Mouse (Mus musculus): Measurements from ENCODE around the gene Thumpd2. TPM values are rescaled to one million over a fixed set of nuclear protein-coding genes. Genes with fewer than 3 reads are reported as not detected.

Gene Thumpd2
- polyA plus RNA-seq, 1 experiment from 2014 or later: 14.3 TPM

DNA sequence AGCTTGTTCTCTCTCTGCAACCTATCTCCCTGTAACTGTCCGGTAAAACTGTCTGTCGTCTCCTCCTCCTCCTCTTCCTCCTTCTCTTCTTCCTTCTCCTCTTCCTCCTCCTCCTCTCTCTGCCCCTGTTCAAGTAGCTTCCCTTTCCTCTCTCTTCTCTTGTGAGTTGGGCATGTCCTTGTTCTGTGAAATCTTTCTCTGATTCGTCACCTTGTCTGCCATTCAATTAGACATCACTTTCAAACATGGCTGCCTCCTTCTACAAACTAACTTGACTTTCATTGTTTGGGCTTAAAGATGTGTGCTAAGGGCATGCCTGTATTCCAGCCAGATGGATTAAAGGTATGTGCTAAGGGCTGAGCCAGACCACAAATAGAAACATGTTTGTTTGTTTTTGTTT lies 1.5 kb downstream of the Thumpd2 start:
- no peaks in the 10 kb centered on the region for H3K27me3 ChIP-seq (ENCODE audit: control insufficient read depth, insufficient read depth, low read length)
- no peak overlapping the region for H3K4me3 ChIP-seq (ENCODE audit: low read length)
- no peaks in the 10 kb centered on the region for H3K36me3 ChIP-seq (ENCODE audit: control insufficient read depth, insufficient read depth, low read length)
- H3K4me2 ChIP-seq (replicated peaks; ENCODE audit: low read depth, low read length): no peak overlapping the region
- no peak overlapping the region for H3K27ac ChIP-seq (ENCODE audit: low read depth, low read length)
- ATAC-seq (ENCODE audit: low FRiP score, low TSS enrichment): no peak
- H3K9me3 ChIP-seq (ENCODE audit: control insufficient read depth, low read length): no peaks in the 10 kb centered on the region; the same call in 1 of the 2 replicates
- 98% methylated on average over 3 of the region's 3 CpGs for WGBS
- H3K9ac ChIP-seq (ENCODE audit: low read depth, low read length): no peak overlapping the region
- H3K4me1 ChIP-seq (ENCODE audit: control insufficient read depth, insufficient read depth, low read length): peaks cover 10% of the 10 kb centered on the region

DNA sequence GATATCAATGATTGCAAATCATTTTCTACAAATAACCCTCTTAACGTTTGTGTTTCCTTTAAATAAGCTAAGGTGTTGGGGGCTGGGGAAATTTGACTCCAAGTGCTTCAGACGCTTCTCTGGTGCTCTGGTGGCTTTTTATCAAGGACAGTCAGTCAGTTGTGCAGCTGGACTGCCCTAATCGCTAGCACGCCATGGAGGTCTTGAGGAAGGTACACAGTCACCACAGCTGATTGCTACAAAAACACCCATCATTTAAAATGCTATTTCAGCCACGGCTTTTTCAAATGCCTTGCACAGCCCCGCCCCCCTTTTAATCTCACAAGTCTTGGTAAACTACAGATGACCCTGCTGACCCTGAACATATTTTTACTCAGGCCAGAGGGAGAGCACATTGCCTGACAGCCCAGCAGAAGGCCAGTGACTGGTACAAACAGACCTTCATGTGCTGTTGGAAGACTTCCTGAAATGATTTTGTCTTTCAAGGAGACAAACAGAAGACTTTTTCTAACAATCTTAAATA lies 2.5 kb downstream of the Thumpd2 start:
- H3K4me3 ChIP-seq (ENCODE audit: low read length): no peak overlapping the region
- ATAC-seq (ENCODE audit: low FRiP score, low TSS enrichment): no peak
- H3K4me2 ChIP-seq (replicated peaks; ENCODE audit: low read depth, low read length): no peak overlapping the region
- H3K9ac ChIP-seq (ENCODE audit: low read depth, low read length): no peak overlapping the region
- no peaks in the 10 kb centered on the region for H3K36me3 ChIP-seq (ENCODE audit: control insufficient read depth, insufficient read depth, low read length)
- no peak overlapping the region for H3K27ac ChIP-seq (ENCODE audit: low read depth, low read length)
- peaks cover 10% of the 10 kb centered on the region for H3K4me1 ChIP-seq (ENCODE audit: control insufficient read depth, insufficient read depth, low read length)
- no peaks in the 10 kb centered on the region for H3K27me3 ChIP-seq (ENCODE audit: control insufficient read depth, insufficient read depth, low read length)
- H3K9me3 ChIP-seq (ENCODE audit: control insufficient read depth, low read length): no peaks in the 10 kb centered on the region; the same call in 1 of the 2 replicates
- WGBS: 35% methylated on average over 6 of the region's 6 CpGs

DNA sequence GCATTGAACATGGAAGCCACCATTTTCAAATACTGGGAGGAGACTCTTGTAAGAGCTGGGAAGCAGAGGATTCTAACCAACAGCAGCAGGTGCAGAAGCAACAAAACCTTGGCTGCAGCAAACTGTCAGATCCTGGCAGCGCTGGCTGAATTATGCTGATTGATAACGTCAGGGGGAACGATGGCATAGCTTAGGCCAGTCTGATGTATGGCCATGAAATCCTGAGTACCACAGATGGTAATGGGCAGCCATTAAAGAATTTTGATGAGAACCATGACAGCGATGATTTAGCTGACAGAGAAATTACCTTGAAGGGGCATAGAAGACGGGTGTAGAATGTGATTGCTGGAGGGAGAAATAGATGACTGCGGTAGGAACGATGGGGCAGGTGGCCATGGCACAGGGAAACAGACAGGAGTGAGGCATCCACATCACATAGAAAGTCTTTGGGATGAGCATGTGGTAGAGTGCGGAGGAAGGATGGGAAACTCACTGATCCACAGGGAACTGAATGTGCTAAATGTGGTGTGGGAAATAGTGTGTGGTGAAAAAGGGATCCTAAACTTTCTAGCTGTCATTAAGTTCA lies 8.0 kb downstream of the Thumpd2 start:
- H3K36me3 ChIP-seq (ENCODE audit: control insufficient read depth, insufficient read depth, low read length): peaks cover 11% of the 10 kb centered on the region
- no peak overlapping the region for H3K9ac ChIP-seq (ENCODE audit: low read depth, low read length)
- H3K27ac ChIP-seq (ENCODE audit: low read depth, low read length): no peak overlapping the region
- no peaks in the 10 kb centered on the region for H3K4me1 ChIP-seq (ENCODE audit: control insufficient read depth, insufficient read depth, low read length)
- H3K4me2 ChIP-seq (replicated peaks; ENCODE audit: low read depth, low read length): no peak overlapping the region
- no peaks in the 10 kb centered on the region for H3K27me3 ChIP-seq (ENCODE audit: control insufficient read depth, insufficient read depth, low read length)
- no peak overlapping the region for H3K4me3 ChIP-seq (ENCODE audit: low read length)
- no peaks in the 10 kb centered on the region; the same call in 1 of the 2 replicates for H3K9me3 ChIP-seq (ENCODE audit: control insufficient read depth, low read length)
- 85% methylated on average over 8 of the region's 8 CpGs for WGBS
- ATAC-seq (ENCODE audit: low FRiP score, low TSS enrichment): no peak

DNA sequence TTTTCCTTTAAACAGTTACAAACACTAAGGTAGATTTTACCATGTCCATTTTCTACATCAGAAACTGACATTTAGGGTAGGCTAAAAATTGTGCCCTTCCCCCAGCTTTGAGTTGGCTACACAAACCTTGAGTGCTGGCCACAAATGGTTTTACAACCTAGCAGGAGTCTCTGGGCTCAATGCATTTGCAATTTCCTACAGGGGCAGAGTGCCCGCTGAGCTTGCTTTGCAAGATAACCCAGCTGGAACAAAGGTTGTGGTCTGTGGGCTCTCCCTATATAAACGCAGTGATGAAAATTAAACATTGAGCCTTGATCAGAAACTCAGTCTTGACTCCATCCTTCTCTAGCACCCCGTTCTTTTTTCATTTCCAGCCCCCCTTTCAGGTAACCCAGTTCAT lies 8.8 kb downstream of the Thumpd2 start:
- Histone ChIP-seq H3K4me2 (replicated peaks; ENCODE audit: low read depth, low read length) (no peak overlapping the region), H3K27me3 (ENCODE audit: control insufficient read depth, insufficient read depth, low read length) (no peaks in the 10 kb centered on the region), H3K4me3 (ENCODE audit: low read length) (no peak overlapping the region), H3K36me3 (ENCODE audit: control insufficient read depth, insufficient read depth, low read length) (peaks cover 12% of the 10 kb centered on the region), H3K4me1 (ENCODE audit: control insufficient read depth, insufficient read depth, low read length) (no peaks in the 10 kb centered on the region), H3K9ac (ENCODE audit: low read depth, low read length) (no peak overlapping the region), H3K9me3 (ENCODE audit: control insufficient read depth, low read length) (no peaks in the 10 kb centered on the region; the same call in 1 of the 2 replicates), H3K27ac (ENCODE audit: low read depth, low read length) (no peak overlapping the region)
- 61% methylated on average over 3 of the region's 3 CpGs for WGBS
- ATAC-seq (ENCODE audit: low FRiP score, low TSS enrichment): no peak

DNA sequence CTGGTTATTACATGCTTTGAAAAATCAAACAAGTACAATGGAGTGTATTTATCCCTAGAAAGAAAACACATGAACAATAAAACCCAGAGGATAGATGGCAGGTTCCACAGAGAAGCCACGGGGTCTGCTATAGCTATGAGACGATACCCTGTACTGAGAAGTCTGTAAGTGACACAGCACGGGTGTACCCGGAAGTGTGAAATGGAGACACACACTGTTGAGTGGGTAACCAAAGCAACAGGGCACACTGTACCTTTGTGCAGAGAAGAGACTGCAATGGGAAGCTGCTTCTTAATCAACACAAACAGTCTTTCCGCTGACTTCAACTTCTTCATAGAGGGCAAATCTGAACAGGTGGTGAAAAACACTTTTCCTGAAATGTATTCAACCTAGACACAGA lies 9.4 kb downstream of the Thumpd2 start:
- H3K27ac ChIP-seq (ENCODE audit: low read depth, low read length): no peak overlapping the region
- H3K4me1 ChIP-seq (ENCODE audit: control insufficient read depth, insufficient read depth, low read length): no peaks in the 10 kb centered on the region

DNA sequence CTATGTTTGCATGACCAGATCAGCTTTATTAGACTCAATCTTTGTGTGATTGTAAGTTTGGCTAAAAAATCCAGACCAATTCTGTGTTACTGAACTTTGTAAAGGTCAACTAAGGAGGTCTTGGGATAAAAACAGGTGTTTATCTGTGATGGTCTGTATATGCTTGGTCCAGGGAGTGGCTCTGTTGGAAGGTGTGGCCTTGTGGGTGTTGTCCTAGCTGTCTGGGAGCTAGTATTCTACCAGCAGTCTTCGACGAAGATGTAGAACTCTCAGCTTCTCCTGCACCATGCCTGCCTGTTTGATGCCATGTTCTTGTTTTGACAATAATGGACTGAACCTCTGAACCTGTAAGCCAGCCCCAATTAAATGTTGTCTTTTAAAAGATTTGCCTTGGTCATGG lies 11.6 kb downstream of the Thumpd2 start:
- peaks cover 18% of the 10 kb centered on the region for H3K36me3 ChIP-seq (ENCODE audit: control insufficient read depth, insufficient read depth, low read length)
- 93% methylated on average over 2 of the region's 2 CpGs for WGBS
- no peak for ATAC-seq (ENCODE audit: low FRiP score, low TSS enrichment)

More for the DNA sequence above, 9.4 kb downstream of the Thumpd2 start:
- Histone ChIP-seq H3K27me3 (ENCODE audit: control insufficient read depth, insufficient read depth, low read length) (no peaks in the 10 kb centered on the region), H3K4me3 (ENCODE audit: low read length) (no peak overlapping the region), H3K9me3 (ENCODE audit: control insufficient read depth, low read length) (no peaks in the 10 kb centered on the region), H3K4me2 (replicated peaks; ENCODE audit: low read depth, low read length) (no peak overlapping the region), H3K36me3 (ENCODE audit: control insufficient read depth, insufficient read depth, low read length) (peaks cover 13% of the 10 kb centered on the region), H3K9ac (ENCODE audit: low read depth, low read length) (no peak overlapping the region)
- no peak for ATAC-seq (ENCODE audit: low FRiP score, low TSS enrichment)
- 73% methylated on average over 5 of the region's 5 CpGs for WGBS

DNA sequence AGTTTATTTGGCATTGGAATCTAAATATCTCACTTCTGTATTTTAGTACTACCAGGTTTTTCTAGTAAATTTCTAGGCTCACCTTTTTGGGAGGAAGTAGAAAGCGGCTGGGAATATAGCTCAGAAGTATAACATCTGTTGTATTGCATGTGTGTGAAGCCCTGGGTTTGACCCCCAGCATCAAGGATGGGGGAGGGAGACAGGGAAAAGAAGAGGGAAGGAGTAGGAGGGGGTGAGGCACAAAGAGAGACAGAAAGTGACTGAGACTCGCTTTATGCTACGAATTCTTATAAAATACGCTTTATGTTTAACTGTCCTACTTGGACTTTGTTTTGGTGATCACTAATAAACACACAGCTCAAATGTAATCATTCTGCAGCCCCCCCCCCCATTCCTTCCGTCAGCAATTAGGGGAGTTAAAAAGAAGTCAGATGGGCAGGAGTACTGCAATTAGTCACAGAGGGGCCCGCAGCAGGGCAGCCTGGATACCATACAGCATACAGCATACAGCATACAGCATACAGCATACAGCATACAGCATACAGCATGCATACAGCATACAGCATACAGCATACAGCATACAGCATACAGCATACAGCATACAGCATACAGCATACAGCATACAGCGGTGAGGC lies 16.8 kb downstream of the Thumpd2 start:
- H3K27me3 ChIP-seq (ENCODE audit: control insufficient read depth, insufficient read depth, low read length): no peaks in the 10 kb centered on the region
- H3K9me3 ChIP-seq (ENCODE audit: control insufficient read depth, low read length): no peaks in the 10 kb centered on the region
- H3K4me2 ChIP-seq (replicated peaks; ENCODE audit: low read depth, low read length): no peak overlapping the region
- H3K27ac ChIP-seq (ENCODE audit: low read depth, low read length): no peak overlapping the region
- H3K4me1 ChIP-seq (ENCODE audit: control insufficient read depth, insufficient read depth, low read length): no peaks in the 10 kb centered on the region
- ATAC-seq (ENCODE audit: low FRiP score, low TSS enrichment): no peak
- H3K4me3 ChIP-seq (ENCODE audit: low read length): no peak overlapping the region
- H3K36me3 ChIP-seq (ENCODE audit: control insufficient read depth, insufficient read depth, low read length): peaks cover 27% of the 10 kb centered on the region
- H3K9ac ChIP-seq (ENCODE audit: low read depth, low read length): no peak overlapping the region
- WGBS: 72% methylated on average over 7 of the region's 7 CpGs

More for the DNA sequence above, 11.6 kb downstream of the Thumpd2 start:
- Histone ChIP-seq H3K27ac (ENCODE audit: low read depth, low read length) (no peak overlapping the region), H3K9ac (ENCODE audit: low read depth, low read length) (no peak overlapping the region), H3K4me3 (ENCODE audit: low read length) (no peak overlapping the region), H3K9me3 (ENCODE audit: control insufficient read depth, low read length) (no peaks in the 10 kb centered on the region), H3K4me1 (ENCODE audit: control insufficient read depth, insufficient read depth, low read length) (no peaks in the 10 kb centered on the region), H3K4me2 (replicated peaks; ENCODE audit: low read depth, low read length) (no peak overlapping the region), H3K27me3 (ENCODE audit: control insufficient read depth, insufficient read depth, low read length) (no peaks in the 10 kb centered on the region)

DNA sequence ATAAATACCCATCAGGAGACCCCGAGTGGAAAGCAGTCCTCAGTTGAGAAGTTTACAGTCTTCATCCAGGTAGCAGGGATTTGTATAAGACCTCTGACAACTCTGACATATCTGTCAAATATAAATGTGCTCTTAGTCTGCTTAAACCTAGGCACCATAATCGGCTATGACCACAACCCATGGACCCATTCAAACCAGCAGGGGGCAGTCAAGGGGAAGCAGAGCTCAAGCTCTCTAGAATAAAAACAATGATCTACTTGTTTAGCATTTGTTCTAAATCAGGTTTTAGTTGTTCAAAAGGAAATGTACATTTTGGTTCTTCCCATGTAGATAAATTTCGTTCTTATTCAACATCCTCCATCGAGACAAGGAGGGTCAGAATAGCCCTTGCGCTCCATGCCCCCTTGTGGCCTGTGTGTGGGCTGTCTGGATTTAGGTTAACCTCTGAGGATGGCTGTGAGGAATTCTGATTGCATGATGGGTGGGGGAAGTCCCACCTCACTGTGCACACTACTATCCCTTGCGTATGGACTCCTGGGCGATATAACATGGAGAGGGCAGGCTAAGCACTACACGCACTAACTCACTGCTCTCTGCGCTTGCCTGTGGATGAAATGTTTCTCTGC lies 19.2 kb downstream of the Thumpd2 start:
- Histone ChIP-seq H3K4me3 (ENCODE audit: low read length) (no peak overlapping the region), H3K4me2 (replicated peaks; ENCODE audit: low read depth, low read length) (no peak overlapping the region), H3K9ac (ENCODE audit: low read depth, low read length) (no peak overlapping the region), H3K27ac (ENCODE audit: low read depth, low read length) (no peak overlapping the region), H3K9me3 (ENCODE audit: control insufficient read depth, low read length) (no peaks in the 10 kb centered on the region), H3K36me3 (ENCODE audit: control insufficient read depth, insufficient read depth, low read length) (peaks cover 26% of the 10 kb centered on the region; the same call in 1 of the 2 replicates), H3K4me1 (ENCODE audit: control insufficient read depth, insufficient read depth, low read length) (no peaks in the 10 kb centered on the region), H3K27me3 (ENCODE audit: control insufficient read depth, insufficient read depth, low read length) (no peaks in the 10 kb centered on the region)
- ATAC-seq (ENCODE audit: low FRiP score, low TSS enrichment): no peak
- WGBS: 91% methylated on average over 9 of the region's 9 CpGs

DNA sequence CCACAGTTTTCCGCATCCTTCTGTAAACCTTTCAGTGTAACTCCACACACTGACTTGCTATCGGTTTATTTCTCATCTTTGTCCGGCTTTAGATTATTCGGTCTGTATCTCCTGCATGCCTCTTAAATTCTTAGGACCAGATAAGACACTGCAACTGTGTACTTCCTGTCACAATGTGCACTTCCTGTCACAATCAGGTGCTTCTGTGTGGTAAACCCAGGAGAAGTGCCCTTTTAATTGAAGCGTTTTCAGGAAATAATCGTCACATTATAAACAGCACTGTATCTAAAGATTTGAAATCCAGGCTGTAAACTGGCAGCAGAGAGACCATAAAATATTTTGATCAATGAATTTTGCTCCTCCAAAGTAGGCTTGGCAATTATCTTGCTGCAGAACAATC lies 19.8 kb downstream of the Thumpd2 start:
- H3K9me3 ChIP-seq (ENCODE audit: control insufficient read depth, low read length): no peaks in the 10 kb centered on the region
- no peaks in the 10 kb centered on the region for H3K27me3 ChIP-seq (ENCODE audit: control insufficient read depth, insufficient read depth, low read length)
- no peak overlapping the region for H3K27ac ChIP-seq (ENCODE audit: low read depth, low read length)
- H3K36me3 ChIP-seq (ENCODE audit: control insufficient read depth, insufficient read depth, low read length): peaks cover 24% of the 10 kb centered on the region; the same call in 1 of the 2 replicates
- H3K4me3 ChIP-seq (ENCODE audit: low read length): no peak overlapping the region
- ATAC-seq (ENCODE audit: low FRiP score, low TSS enrichment): no peak
- H3K4me2 ChIP-seq (replicated peaks; ENCODE audit: low read depth, low read length): no peak overlapping the region
- 96% methylated on average over 6 of the region's 6 CpGs for WGBS
- no peaks in the 10 kb centered on the region for H3K4me1 ChIP-seq (ENCODE audit: control insufficient read depth, insufficient read depth, low read length)
- no peak overlapping the region for H3K9ac ChIP-seq (ENCODE audit: low read depth, low read length)

All from kidney, embryonic 14.5 days (tissue).